Mouse (Mus musculus) CH12.LX (cell line): ENCODE data around the gene Tpsb2. TPM values are rescaled to one million over a fixed set of nuclear protein-coding genes. Genes with fewer than 3 reads are reported as not detected.

Experiments
- DNase-seq: peaks from one replicate; pipeline ENCODE4 v3.0.0-alpha.2; 2013; ENCODE audit errors: extremely low read depth
- H3K27ac ChIP-seq: 2 replicates; pipeline ENCODE4 v1.5.1; 2012; ENCODE audit warnings: low read depth, mild to moderate bottlenecking, control low read depth, moderate library complexity; ENCODE audit not compliant: insufficient read depth
- H3K27me3 ChIP-seq: replicated peaks from 2 replicates; pipeline ENCODE3; 2012; ENCODE audit warnings: inconsistent platforms
- H3K36me3 ChIP-seq, 2 experiments: replicated peaks in 1 of 2; 2 replicates each; pipeline versions ENCODE3 to v1.6.1; 2012; ENCODE audit warnings: inconsistent platforms in 1 of 2, low read length in 1 of 2, mild to moderate bottlenecking in 1 of 2, mixed read lengths in 1 of 2, moderate library complexity in 1 of 2; ENCODE audit not compliant: control insufficient read depth in 1 of 2, insufficient read depth in 1 of 2
- H3K4me1 ChIP-seq, 2 experiments: 2 replicates each; pipeline ENCODE4 v1.6.1; 2012; ENCODE audit warnings: inconsistent platforms in 1 of 2, moderate library complexity in 1 of 2; ENCODE audit not compliant: insufficient read depth in 2 of 2, control insufficient read depth in 1 of 2
- H3K4me2 ChIP-seq: 2 replicates; pipeline ENCODE4 v1.6.1; 2012; ENCODE audit warnings: low read depth, mild to moderate bottlenecking, control low read depth; ENCODE audit not compliant: poor library complexity, insufficient read depth, severe bottlenecking
- H3K4me3 ChIP-seq, 3 experiments: fragments of 150-350 bp in 1 of 3; sonication (generic) in 1 of 3; replicated peaks in 1 of 3; 2 replicates each; pipeline versions ENCODE3 to v1.5.1; 2011 to 2012; ENCODE audit warnings: low read depth in 2 of 3, low read length in 2 of 3, mild to moderate bottlenecking in 2 of 3, moderate library complexity in 2 of 3, control low read depth in 1 of 3, improper control_type of control experiment in 1 of 3, inconsistent platforms in 1 of 3, mixed read lengths in 1 of 3; ENCODE audit not compliant: poor library complexity in 1 of 3
- H3K79me2 ChIP-seq: replicated peaks from 2 replicates; pipeline ENCODE4 v1.6.1; 2012; ENCODE audit warnings: mild to moderate bottlenecking, moderate library complexity; ENCODE audit not compliant: control insufficient read depth, poor library complexity, insufficient read depth, severe bottlenecking; ENCODE audit errors: extremely low read depth
- H3K9ac ChIP-seq: 2 replicates; pipeline ENCODE4 v1.6.1; 2012; ENCODE audit warnings: low read depth, mild to moderate bottlenecking, control low read depth, moderate library complexity; ENCODE audit not compliant: insufficient read depth
- H3K9me3 ChIP-seq: replicated peaks from 2 replicates; pipeline ENCODE3; 2012; ENCODE audit warnings: low read length, inconsistent platforms, mixed read lengths
- BHLHE40 ChIP-seq: IDR thresholded peaks from 2 replicates; pipeline ENCODE4 v1.6.1; 2011; ENCODE audit warnings: mild to moderate bottlenecking, low read depth, low read length, improper control_type of control experiment
- CTCF ChIP-seq, 2 experiments: IDR thresholded peaks in 1 of 2; conservative IDR thresholded peaks in 1 of 2; 2 replicates each; pipeline ENCODE4 v1.5.1; 2011 to 2012; ENCODE audit warnings: low read depth in 2 of 2, low read length in 2 of 2, improper control_type of control experiment in 1 of 2, inconsistent platforms in 1 of 2, mild to moderate bottlenecking in 1 of 2, moderate library complexity in 1 of 2
- EP300 ChIP-seq: IDR thresholded peaks from 2 replicates; pipeline ENCODE4 v1.6.1; 2011; ENCODE audit warnings: low read length, improper control_type of control experiment
- ETS1 ChIP-seq: conservative IDR thresholded peaks from 2 replicates; pipeline ENCODE4 v1.6.1; 2012; ENCODE audit warnings: low read depth, mild to moderate bottlenecking, inconsistent platforms, low read length, improper control_type of control experiment, moderate library complexity
- GABPA ChIP-seq: IDR thresholded peaks from 2 replicates; pipeline ENCODE4 v1.6.1; 2012; ENCODE audit warnings: low read depth, low read length, improper control_type of control experiment, inconsistent platforms; ENCODE audit not compliant: insufficient replicate concordance
- HCFC1 ChIP-seq: IDR thresholded peaks from 2 replicates; pipeline ENCODE4 v1.6.1; 2012; ENCODE audit warnings: low read depth, mild to moderate bottlenecking, inconsistent platforms, low read length, improper control_type of control experiment
- IRF4 ChIP-seq: IDR thresholded peaks from 2 replicates; pipeline ENCODE4 v1.6.1; 2014; ENCODE audit warnings: low read depth, mild to moderate bottlenecking, inconsistent platforms, low read length, improper control_type of control experiment
- JUN ChIP-seq: IDR thresholded peaks from 2 replicates; pipeline ENCODE4 v1.6.1; 2011; ENCODE audit warnings: low read depth, mild to moderate bottlenecking, low read length, improper control_type of control experiment, moderate library complexity; ENCODE audit not compliant: insufficient read depth
- JUND ChIP-seq: conservative IDR thresholded peaks from 2 replicates; pipeline ENCODE4 v1.6.1; 2011; ENCODE audit warnings: low read depth, low read length, improper control_type of control experiment
- MAZ ChIP-seq: IDR thresholded peaks from 2 replicates; pipeline ENCODE4 v1.6.1; 2012; ENCODE audit warnings: low read depth, mild to moderate bottlenecking, inconsistent platforms, low read length, improper control_type of control experiment, moderate library complexity
- MYC ChIP-seq: IDR thresholded peaks from 2 replicates; pipeline ENCODE4 v1.6.1; 2011; ENCODE audit warnings: low read depth, mild to moderate bottlenecking, improper control_type of control experiment, low read length
- POLR2A ChIP-seq: IDR thresholded peaks from 2 replicates; pipeline ENCODE4 v1.6.1; 2011; ENCODE audit warnings: low read depth, mild to moderate bottlenecking, improper control_type of control experiment, low read length
- RAD21 ChIP-seq: IDR thresholded peaks from 2 replicates; pipeline ENCODE4 v1.6.1; 2011; ENCODE audit warnings: low read depth, mild to moderate bottlenecking, low read length, improper control_type of control experiment, moderate library complexity
- RCOR1 ChIP-seq: conservative IDR thresholded peaks from 2 replicates; pipeline ENCODE4 v1.6.1; 2012; ENCODE audit warnings: low read depth, mild to moderate bottlenecking, inconsistent platforms, low read length, improper control_type of control experiment
- SMC3 ChIP-seq: IDR thresholded peaks from 2 replicates; pipeline ENCODE4 v1.6.1; 2011; ENCODE audit warnings: low read depth, low read length, improper control_type of control experiment
- TBP ChIP-seq: conservative IDR thresholded peaks from 2 replicates; pipeline ENCODE4 v1.6.1; 2011; ENCODE audit warnings: low read depth, low read length, improper control_type of control experiment
- UBTF ChIP-seq: IDR thresholded peaks from 2 replicates; pipeline ENCODE4 v1.6.1; 2012; ENCODE audit warnings: low read depth, mild to moderate bottlenecking, inconsistent platforms, low read length, improper control_type of control experiment, moderate library complexity
- USF1 ChIP-seq: IDR thresholded peaks from 2 replicates; pipeline ENCODE4 v1.6.1; 2014; ENCODE audit warnings: low read depth, mild to moderate bottlenecking, inconsistent platforms, low read length, improper control_type of control experiment
- USF2 ChIP-seq: conservative IDR thresholded peaks from 2 replicates; pipeline ENCODE4 v1.6.1; 2011; ENCODE audit warnings: low read depth, low read length, improper control_type of control experiment
- ZKSCAN1 ChIP-seq: IDR thresholded peaks from 2 replicates; pipeline ENCODE4 v1.6.1; 2012; ENCODE audit warnings: low read depth, inconsistent platforms, low read length, improper control_type of control experiment, borderline replicate concordance
- ZMIZ1 ChIP-seq: IDR thresholded peaks from 2 replicates; pipeline ENCODE4 v1.6.1; 2012; ENCODE audit warnings: low read depth, mild to moderate bottlenecking, inconsistent platforms, low read length, improper control_type of control experiment
- dilution Hi-C: fragments of 300-500 bp; cut with MboI; formaldehyde crosslinking; loops from 2 replicates; pipeline ENCODE4 v1.14.3; 2020; ENCODE audit warnings: low sequenced_read_pairs; ENCODE audit not compliant: extremely low pct_unique_long_range_greater_than_20kb, extremely low pct_ligation_motif_present
- in situ Hi-C: fragments of 300-500 bp; cut with MboI; formaldehyde crosslinking; loops from 3 replicates; pipeline ENCODE4 v1.14.3; 2019; ENCODE audit warnings: low sequenced_read_pairs, low pct_ligation_motif_present, low pct_unique_long_range_greater_than_20kb, mixed read lengths
- polyA plus RNA-seq: library from polyadenylated mRNA; unstranded; fragments of >175 nt; gene quantifications from 2 replicates; pipeline ENCODE4 v1.2.1, GENCODE M21; 2012; ENCODE audit warnings: low read depth; ENCODE audit not compliant: insufficient read length
- total RNA-seq, 2 experiments: library from RNA; depleted of rRNA; stranded (reverse); fragments of 300-350 nt in 1 of 2; fragments of >200 nt in 1 of 2; gene quantifications; 2 replicates each; pipeline ENCODE4 v1.2.3; 2012 to 2014

Gene Tpsb2
- total and polyA plus RNA-seq, 3 experiments: not detected

DNA sequence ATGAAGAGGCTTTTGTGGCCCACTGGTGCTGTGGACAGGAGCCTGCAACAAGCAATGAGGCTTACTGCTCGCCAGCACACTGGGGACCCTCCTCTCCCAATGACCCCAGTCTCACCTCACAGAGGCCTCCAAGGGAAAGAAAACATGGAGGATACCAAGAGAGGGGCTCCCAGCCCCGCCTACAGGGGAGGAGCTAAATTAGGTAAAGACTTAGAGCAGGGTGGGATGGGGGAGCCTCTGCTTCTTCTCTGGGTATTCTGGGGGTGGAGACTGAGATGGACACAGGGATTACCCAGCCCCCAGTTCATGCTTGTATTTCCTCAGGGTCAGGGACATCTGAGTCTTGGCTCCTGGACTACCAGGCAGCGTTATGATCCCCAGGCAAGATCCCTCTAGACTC lies 48.8 kb downstream of the Tpsb2 start:
- Histone ChIP-seq H3K9me3 (no peaks in the 10 kb centered on the region), H3K79me2 (no peaks in the 10 kb centered on the region), H3K4me1 (no peaks in the 10 kb centered on the region), H3K27me3 (peaks cover 77% of the 10 kb centered on the region), H3K27ac (no peak overlapping the region), H3K4me2 (no peak overlapping the region), H3K4me3 (no peak overlapping the region), H3K9ac (no peak overlapping the region), H3K36me3 (no peaks in the 10 kb centered on the region)
- in situ Hi-C loops: no loop called here
- DNase-seq: no peak
- dilution Hi-C loops: no loop called here
- no peak for TF ChIP-seq HCFC1
- TF ChIP-seq SMC3: no peak
- no peak for TF ChIP-seq MYC
- no peak for TF ChIP-seq RCOR1
- TF ChIP-seq ETS1: no peak
- TF ChIP-seq POLR2A: no peak
- no peak for TF ChIP-seq USF1
- TF ChIP-seq TBP: no peak
- TF ChIP-seq GABPA: no peak

GRCm38 (mm10) chr17:25415421-25415913 lies 49.4 kb downstream of the Tpsb2 start:
- Histone ChIP-seq H3K79me2 (no peaks in the 10 kb centered on the region), H3K4me1 (no peaks in the 10 kb centered on the region), H3K27ac (no peak overlapping the region), H3K9me3 (no peaks in the 10 kb centered on the region), H3K9ac (no peak overlapping the region), H3K27me3 (peaks cover 74% of the 10 kb centered on the region), H3K36me3 (no peaks in the 10 kb centered on the region), H3K4me3 (no peak overlapping the region), H3K4me2 (no peak overlapping the region)
- TF ChIP-seq USF2 (no peak), ETS1 (no peak), HCFC1 (no peak), JUN (no peak), UBTF (no peak), USF1 (no peak), JUND (no peak), MAZ (no peak), RAD21 (no peak), ZMIZ1 (no peak), ZKSCAN1 (no peak), IRF4 (no peak), EP300 (no peak), CTCF (conservative IDR thresholded peaks at IDR 0.05 in 1 of 2, IDR thresholded peaks at IDR 0.05 in 1 of 2; ENCODE audit: low read depth in 2 of 2, low read length in 2 of 2) (no peak), BHLHE40 (no peak)
- dilution Hi-C loops: no loop called here
- in situ Hi-C loops: no loop called here
- no peak for DNase-seq
